In genomic region chr7:144581559-144582283, GRCm38 (mm10) we compare ENCODE assay signal across 8 mouse cellular contexts. TPM values are rescaled to one million over a fixed set of nuclear protein-coding genes. Genes with fewer than 3 reads are reported as not detected.
DNase-seq lines count a peak whose midpoint lies in the region; ATAC-seq and TF ChIP-seq lines count a peak whose summit lies in the region.

No protein-coding gene starts in this region.

- no peaks in the 10 kb centered on the region for H3K27me3 ChIP-seq in megakaryocyte, embryonic 14.5 days (replicated peaks)

- H3K4me3 ChIP-seq in cortical plate, adult 2 months (ENCODE audit: insufficient read depth, low read length): peak overlapping the region; percentile 56
- peak overlapping the region; percentile 98 for H3K4me3 ChIP-seq in megakaryocyte, embryonic 14.5 days (replicated peaks)

- peak; percentile 34; the same call in 1 of the 2 replicates for TF ChIP-seq CTCF in cortical plate, adult 2 months (IDR thresholded peaks at IDR 0.05; ENCODE audit: extremely low read depth, insufficient read depth, low read length)

- no peak for TF ChIP-seq POLR2A in cortical plate, adult 2 months (IDR thresholded peaks at IDR 0.05; ENCODE audit: extremely low read depth, insufficient read depth, low read length)

- no peaks in the 10 kb centered on the region for H3K9me3 ChIP-seq in megakaryocyte, embryonic 14.5 days

- no peak overlapping the region for H3K27ac ChIP-seq in cortical plate, adult 2 months (ENCODE audit: insufficient read depth, low read length)

- DNase-seq in gastrocnemius, postnatal 10 days: peak; percentile 75
- peak; percentile 94 for DNase-seq in induced T-regulatory cell, adult 2 months (ENCODE audit: low read depth)
- peak; percentile 40 to 55 for DNase-seq in left cerebral cortex, adult 8-10 months (ENCODE audit: low spot score in 2 of 2)
- peak; percentile 73 to 78 for DNase-seq in right cerebral cortex, postnatal 10 days (ENCODE audit: low spot score in 2 of 2)
- DNase-seq in urinary bladder, postnatal 25 days (ENCODE audit: low spot score): peak; percentile 67

- ATAC-seq in activated CD4-positive, CD25-positive, alpha-beta regulatory T cell, adult 4 months: peak; percentile 60

- peaks cover 3% of the 10 kb centered on the region; the same call in 1 of the 2 replicates for H3K4me1 ChIP-seq in cortical plate, adult 2 months (ENCODE audit: control insufficient read depth, insufficient read depth, low read length)
- peaks cover 91% of the 10 kb centered on the region for H3K4me1 ChIP-seq in megakaryocyte, embryonic 14.5 days

- H3K36me3 ChIP-seq in megakaryocyte, embryonic 14.5 days (replicated peaks; ENCODE audit: low read length): peaks cover 54% of the 10 kb centered on the region

RNA-seq across cellular contexts. Expression of gene Fadd, which starts 0.5 kb away (rescaled TPM):
- 1 to 10 TPM; 6.2 to 6.6 TPM for polyA plus RNA-seq in activated CD4-positive, CD25-positive, alpha-beta regulatory T cell, adult 4 months (2017; shearing (Covaris generic))
- polyA plus RNA-seq in cortical plate, adult 2 months (2012; rRNA removed): 2.4 TPM in 2 replicates
- total RNA-seq in gastrocnemius, postnatal 10 days (2021): 1 to 10 TPM; 4.9 to 5.9 TPM
- 1 to 10 TPM; 2.8 to 3.6 (median 3.3) TPM for total RNA-seq in left cerebral cortex, adult 8-10 months (2022)
- 1.5 and 5.7 TPM in 2 replicates for polyA plus RNA-seq in megakaryocyte, embryonic 14.5 days (2012; ENCODE audit: insufficient read depth, low replicate concordance)

RNA-seq across cellular contexts. Expression of gene Ppfia1, which starts 28.2 kb away (rescaled TPM):
- polyA plus RNA-seq in activated CD4-positive, CD25-positive, alpha-beta regulatory T cell, adult 4 months (2017; shearing (Covaris generic)): 10 to 100 TPM; 24.3 to 24.7 TPM
- 36.3 and 37.2 TPM in 2 replicates for polyA plus RNA-seq in cortical plate, adult 2 months (2012; rRNA removed)
- total RNA-seq in gastrocnemius, postnatal 10 days (2021): 10 to 100 TPM; 34.2 to 36.4 TPM
- 10 to 100 TPM; 33.1 to 41.0 (median 36.2) TPM for total RNA-seq in left cerebral cortex, adult 8-10 months (2022)
- polyA plus RNA-seq in megakaryocyte, embryonic 14.5 days (2012; ENCODE audit: insufficient read depth, low replicate concordance): 183 and 335 TPM in 2 replicates
